Mouse (Mus musculus) spleen, adult 2 months (tissue): ENCODE data around the gene Acsbg1.

Experiments
- CTCF ChIP-seq: fragments of 200-500 bp; IDR thresholded peaks from 2 replicates; pipeline ENCODE4 v1.5.1; 2011; ENCODE audit warnings: mild to moderate bottlenecking, inconsistent platforms; ENCODE audit not compliant: insufficient read depth, insufficient read length, insufficient replicate concordance; ENCODE audit errors: extremely low read depth
- POLR2A ChIP-seq: fragments of 200-500 bp; IDR thresholded peaks from 2 replicates; pipeline ENCODE4 v1.6.1; 2011; ENCODE audit warnings: low read depth, low read length, inconsistent platforms

DNA sequence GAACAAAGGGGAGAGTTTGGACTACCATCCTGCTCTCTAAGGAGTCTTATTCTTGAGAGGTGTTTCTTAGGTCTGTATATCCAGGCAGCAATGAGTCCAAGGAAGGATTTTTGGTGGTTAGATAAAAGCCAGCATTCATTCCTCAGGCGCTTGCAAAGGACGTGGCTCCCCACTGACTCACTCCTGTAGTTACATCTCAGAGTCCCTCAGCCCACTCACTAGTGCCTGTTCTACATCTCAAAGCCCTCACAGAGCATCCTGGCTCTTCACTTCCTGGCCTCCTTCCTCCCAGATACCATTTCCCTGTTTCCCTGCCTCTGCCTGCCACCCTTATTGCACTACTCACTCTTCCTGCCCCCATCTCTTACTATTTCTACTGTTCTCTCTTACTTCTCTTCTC, 59.3 kb downstream of the Acsbg1 start:
- TF ChIP-seq CTCF (no peak), POLR2A (no peak)
